Mouse (Mus musculus): ENCODE measurements around the gene Smarcd3. TPM values are rescaled to one million over a fixed set of nuclear protein-coding genes. Genes with fewer than 3 reads are reported as not detected.

The Smarcd3 gene
- total and polyA plus RNA-seq, 3 experiments: 2.7 to 16.5 TPM; not detected in 1

- H3K9ac ChIP-seq (ENCODE audit: control insufficient read depth, low read depth, low read length, poor library complexity, severe bottlenecking): no peak overlapping the region
- H3K4me3 ChIP-seq (ENCODE audit: control insufficient read depth in 1 of 2, insufficient read depth in 1 of 2, low read depth in 2 of 2, low read length in 2 of 2): no peak overlapping the region
- H3K9me3 ChIP-seq (replicated peaks; ENCODE audit: insufficient read depth, low read length): no peaks in the 10 kb centered on the region
- no peaks in the 10 kb centered on the region for H3K27me3 ChIP-seq (ENCODE audit: control insufficient read depth in 1 of 2, insufficient read depth in 2 of 2, low read length in 2 of 2)
- H3K4me1 ChIP-seq (ENCODE audit: control insufficient read depth in 1 of 2, insufficient read depth in 2 of 2, low read length in 2 of 2): peaks cover 0 to 20% of the 10 kb centered on the region in 2 experiments; a peak in 3 of 4 replicates
- H3K36me3 ChIP-seq (ENCODE audit: control insufficient read depth in 1 of 2, insufficient read depth in 2 of 2, low read length in 2 of 2): peaks cover 0 to 7% of the 10 kb centered on the region in 2 experiments; a peak in 2 of 4 replicates
- H3K27ac ChIP-seq (ENCODE audit: control insufficient read depth, low read depth, low read length): no peak overlapping the region
- no peaks in the 10 kb centered on the region for H3K79me2 ChIP-seq (ENCODE audit: control insufficient read depth, insufficient read depth, low read length, poor library complexity)
- DNase-seq (ENCODE audit: low read depth, low spot score): peak; percentile 29
- TF ChIP-seq E2F4 (IDR thresholded peaks at IDR 0.05; ENCODE audit: borderline replicate concordance, low read depth, low read length) (no peak), POLR2AphosphoS2 (IDR thresholded peaks at IDR 0.05; ENCODE audit: low read length) (no peak), CTCF (IDR thresholded peaks at IDR 0.05 in 2 of 3, conservative IDR thresholded peaks at IDR 0.05 in 1 of 3; ENCODE audit: control insufficient read depth in 1 of 3, insufficient read depth in 1 of 3, low read depth in 2 of 3, low read length in 3 of 3, poor library complexity in 1 of 3, severe bottlenecking in 1 of 3) (peak in 2 of 3 experiments; percentile 15 to 17; a peak in 3 of 6 replicates), MYC (IDR thresholded peaks at IDR 0.05; ENCODE audit: low read depth, low read length) (no peak), ZC3H11A (IDR thresholded peaks at IDR 0.05; ENCODE audit: low read depth, low read length) (no peak)
These were observed 12.8 kb upstream of the Smarcd3 start for GRCm38 (mm10) chr5:24636987-24637386.

GRCm38 (mm10) chr5:24635526-24636141 is 11.4 kb upstream of the Smarcd3 start:
- DNase-seq (ENCODE audit: low read depth, low spot score): peak; percentile 39
- no peak overlapping the region for H3K4me3 ChIP-seq (ENCODE audit: control insufficient read depth in 1 of 2, insufficient read depth in 1 of 2, low read depth in 2 of 2, low read length in 2 of 2)
- TF ChIP-seq MAFK (IDR thresholded peaks at IDR 0.05; ENCODE audit: borderline replicate concordance, low read depth, low read length): no peak
- no peaks in the 10 kb centered on the region for H3K9me3 ChIP-seq (replicated peaks; ENCODE audit: insufficient read depth, low read length)
- H3K27me3 ChIP-seq (ENCODE audit: control insufficient read depth in 1 of 2, insufficient read depth in 2 of 2, low read length in 2 of 2): no peaks in the 10 kb centered on the region; a peak in 2 of 4 replicates
- H3K9ac ChIP-seq (ENCODE audit: control insufficient read depth, low read depth, low read length, poor library complexity, severe bottlenecking): no peak overlapping the region
- H3K79me2 ChIP-seq (ENCODE audit: control insufficient read depth, insufficient read depth, low read length, poor library complexity): no peaks in the 10 kb centered on the region
- peaks cover 0 to 20% of the 10 kb centered on the region in 2 experiments; a peak in 3 of 4 replicates for H3K4me1 ChIP-seq (ENCODE audit: control insufficient read depth in 1 of 2, insufficient read depth in 2 of 2, low read length in 2 of 2)
- peak overlapping the region; percentile 45; the same call in 1 of the 2 replicates for H3K27ac ChIP-seq (ENCODE audit: control insufficient read depth, low read depth, low read length)
- peaks cover 0 to 7% of the 10 kb centered on the region in 2 experiments; a peak in 2 of 4 replicates for H3K36me3 ChIP-seq (ENCODE audit: control insufficient read depth in 1 of 2, insufficient read depth in 2 of 2, low read length in 2 of 2)

GRCm38 (mm10) chr5:24635093-24635492 is 10.9 kb upstream of the Smarcd3 start:
- no peak for TF ChIP-seq CHD1 (IDR thresholded peaks at IDR 0.05; ENCODE audit: low read depth, low read length)
- TF ChIP-seq ZKSCAN1 (IDR thresholded peaks at IDR 0.05; ENCODE audit: low read depth, low read length): no peak
- TF ChIP-seq TCF12 (IDR thresholded peaks at IDR 0.05; ENCODE audit: low read depth, low read length): no peak
- no peak for TF ChIP-seq CTCF (IDR thresholded peaks at IDR 0.05 in 2 of 3, conservative IDR thresholded peaks at IDR 0.05 in 1 of 3; ENCODE audit: control insufficient read depth in 1 of 3, insufficient read depth in 1 of 3, low read depth in 2 of 3, low read length in 3 of 3, poor library complexity in 1 of 3, severe bottlenecking in 1 of 3)
- TF ChIP-seq JUND (IDR thresholded peaks at IDR 0.05; ENCODE audit: low read depth, low read length): no peak
- no peak for TF ChIP-seq USF2 (IDR thresholded peaks at IDR 0.05; ENCODE audit: borderline replicate concordance in 1 of 2, insufficient read depth in 1 of 2, low read depth in 1 of 2, low read length in 2 of 2)
- peak; percentile 73 for TF ChIP-seq USF1 (IDR thresholded peaks at IDR 0.05; ENCODE audit: low read depth, low read length)
- no peak for TF ChIP-seq RCOR1 (IDR thresholded peaks at IDR 0.05; ENCODE audit: low read depth, low read length)
- H3K27me3 ChIP-seq (ENCODE audit: control insufficient read depth in 1 of 2, insufficient read depth in 2 of 2, low read length in 2 of 2): peaks cover 1 to 3% of the 10 kb centered on the region in 2 experiments; a peak in 2 of 4 replicates
- no peak overlapping the region for H3K9ac ChIP-seq (ENCODE audit: control insufficient read depth, low read depth, low read length, poor library complexity, severe bottlenecking)
- no peaks in the 10 kb centered on the region for H3K9me3 ChIP-seq (replicated peaks; ENCODE audit: insufficient read depth, low read length)
- peaks cover 0 to 20% of the 10 kb centered on the region in 2 experiments; a peak in 3 of 4 replicates for H3K4me1 ChIP-seq (ENCODE audit: control insufficient read depth in 1 of 2, insufficient read depth in 2 of 2, low read length in 2 of 2)
- DNase-seq (ENCODE audit: low read depth, low spot score): peak; percentile 31
- H3K36me3 ChIP-seq (ENCODE audit: control insufficient read depth in 1 of 2, insufficient read depth in 2 of 2, low read length in 2 of 2): peaks cover 0 to 7% of the 10 kb centered on the region in 2 experiments; a peak in 2 of 4 replicates
- no peak overlapping the region for H3K4me3 ChIP-seq (ENCODE audit: control insufficient read depth in 1 of 2, insufficient read depth in 1 of 2, low read depth in 2 of 2, low read length in 2 of 2)
- H3K79me2 ChIP-seq (ENCODE audit: control insufficient read depth, insufficient read depth, low read length, poor library complexity): no peaks in the 10 kb centered on the region
- H3K27ac ChIP-seq (ENCODE audit: control insufficient read depth, low read depth, low read length): no peak overlapping the region

All from MEL (cell line).